ENCODE assay signal across 19 mouse cellular contexts in genomic region chr10:118998966-118999365, GRCm38 (mm10).
"Had no signal": no experiment of that assay in that cellular context is flagged by ENCODE, and none has a peak within 500 bp of the region (broad histone marks: within the 10 kb centered on the region; RNA-seq: fewer than 3 reads in every experiment).

No protein-coding gene starts in this region.

- ATAC-seq: midbrain, embryonic 13.5 days; midbrain, embryonic 15.5 days had no signal

- H3K9ac ChIP-seq: lung, embryonic 14.5 days; midbrain, embryonic 13.5 days; midbrain, embryonic 15.5 days; neural tube, embryonic 13.5 days; neural tube, embryonic 15.5 days had no signal

- H3K27ac ChIP-seq: macrophage; midbrain, embryonic 13.5 days; midbrain, embryonic 15.5 days; neural tube, embryonic 13.5 days; neural tube, embryonic 15.5 days had no signal

- H3K27me3 ChIP-seq: midbrain, embryonic 13.5 days; midbrain, embryonic 15.5 days; neural tube, embryonic 13.5 days; neural tube, embryonic 15.5 days had no signal

- H3K4me2 ChIP-seq: lung, embryonic 14.5 days; midbrain, embryonic 11.5 days; midbrain, embryonic 13.5 days; midbrain, embryonic 15.5 days; neural tube, embryonic 13.5 days; neural tube, embryonic 15.5 days had no signal

- H3K4me3 ChIP-seq: megakaryocyte, embryonic 14.5 days; midbrain, embryonic 13.5 days; midbrain, embryonic 15.5 days; neural tube, embryonic 13.5 days; neural tube, embryonic 15.5 days had no signal

- DNase-seq: lung, adult 18-20 months; lung, embryonic 14.5 days; lung, postnatal 10 days; lung, postnatal 36 days; retina, postnatal 1 day; right cerebral cortex, adult 18-20 months; right cerebral cortex, postnatal 25 days; right cerebral cortex, postnatal 4 days; spleen, adult 18-20 months; thymus, adult 18-20 months; thymus, postnatal 14 days; thymus, postnatal 36 days had no signal

- H3K36me3 ChIP-seq: midbrain, embryonic 13.5 days; midbrain, embryonic 15.5 days; neural tube, embryonic 13.5 days; neural tube, embryonic 15.5 days had no signal

- H3K9me3 ChIP-seq: midbrain, embryonic 13.5 days; midbrain, embryonic 15.5 days; neural tube, embryonic 13.5 days; neural tube, embryonic 15.5 days had no signal

- H3K4me1 ChIP-seq: megakaryocyte, embryonic 14.5 days; midbrain, embryonic 13.5 days; midbrain, embryonic 15.5 days had no signal
